Mouse (Mus musculus): ENCODE results near the gene Vasn.

Gene Vasn

DNA sequence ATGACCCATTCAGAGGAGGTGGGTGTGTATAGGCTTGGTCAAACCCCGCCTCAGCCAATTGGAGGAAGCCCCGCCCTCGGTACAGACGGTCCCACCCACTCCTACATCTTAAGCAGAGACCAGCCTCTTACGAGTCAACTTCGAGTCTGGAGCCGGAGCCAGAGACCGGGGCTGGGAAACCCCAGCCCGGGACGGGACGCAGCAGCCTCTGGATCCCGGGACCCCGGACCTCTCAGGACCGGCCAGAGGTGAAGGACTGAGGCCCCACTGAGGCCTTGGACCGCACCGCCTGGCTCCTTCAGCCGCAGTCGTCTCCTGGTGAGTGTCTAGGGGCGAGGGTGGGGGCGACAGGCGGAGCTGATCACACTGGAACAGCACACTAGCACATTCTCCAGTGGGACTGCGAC is at the start of gene Vasn, which contains the start of gene Dnaja3:
Gene Vasn (plus strand): TSS at position 111 of the 407 bp plus-strand sequence.
Gene Dnaja3 (plus strand): TSS at position 159 of the 407 bp plus-strand sequence.
- peak; percentile 48 for ATAC-seq (ENCODE audit: low TSS enrichment)

DNA sequence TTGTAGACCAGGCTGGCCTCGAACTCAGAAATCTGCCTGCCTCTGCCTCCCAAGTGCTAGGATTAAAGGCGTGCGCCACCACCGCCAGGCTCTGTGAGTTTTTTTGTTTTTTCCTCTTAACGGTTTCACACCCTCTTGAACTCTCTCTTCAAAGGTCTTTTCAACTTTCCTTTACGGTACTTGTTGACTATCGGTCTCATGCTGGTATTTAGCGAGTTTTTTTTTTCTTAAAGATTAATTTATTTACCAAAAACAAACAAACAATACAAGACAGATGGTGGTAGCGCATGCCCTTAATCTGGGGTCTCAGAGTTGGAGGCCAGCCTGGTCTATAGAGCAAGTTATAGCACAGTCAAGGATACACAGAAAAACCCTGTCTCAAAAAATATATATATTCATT is 49.5 kb upstream of the Vasn start:
- no peak for ATAC-seq (ENCODE audit: low TSS enrichment)

DNA sequence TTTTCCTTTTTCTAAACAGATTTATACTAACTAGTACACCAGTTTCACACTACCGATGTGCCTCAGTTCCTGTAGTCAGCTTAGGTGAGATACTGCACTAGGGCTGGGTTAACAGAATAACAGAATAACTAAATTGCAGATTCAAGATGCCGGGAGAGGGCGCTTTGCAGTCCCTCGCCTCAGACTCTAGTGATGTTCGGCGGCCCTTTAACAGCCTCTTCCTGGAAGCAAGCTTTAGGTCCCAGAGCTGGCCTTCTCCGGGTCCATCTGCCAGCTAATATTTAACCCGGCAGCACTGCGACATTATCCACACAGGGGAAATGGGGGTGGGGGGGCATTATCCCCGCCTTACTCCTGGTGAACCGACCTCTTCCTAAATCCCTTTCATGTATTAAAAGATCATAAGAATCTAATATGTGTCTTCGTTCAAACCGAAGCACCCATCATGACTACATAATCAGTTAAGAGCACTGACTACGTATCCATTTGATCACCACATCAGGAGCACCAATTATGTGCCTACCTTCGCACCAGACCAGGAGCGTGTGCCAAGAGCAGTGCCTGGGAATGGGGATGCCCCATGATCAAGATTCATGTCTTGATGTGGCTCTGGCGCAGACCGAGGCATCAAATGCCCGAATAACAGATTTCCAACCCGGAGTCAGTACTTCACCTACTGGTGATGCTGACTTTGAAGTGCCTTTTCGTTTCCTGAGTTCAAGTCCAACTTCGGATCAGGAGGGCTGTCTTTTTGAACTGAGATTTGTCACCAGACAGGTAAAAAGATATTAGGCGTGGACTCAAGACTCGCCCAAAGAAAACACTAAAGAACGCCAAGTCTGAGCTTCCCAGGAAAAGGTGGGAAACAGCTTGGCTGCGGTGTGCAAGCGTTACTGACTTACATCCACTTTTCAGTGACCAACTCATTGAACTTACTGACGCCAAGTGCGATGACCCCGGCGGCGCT is 46.5 kb upstream of the Vasn start:
- ATAC-seq (ENCODE audit: low TSS enrichment) = peak; percentile 75

DNA sequence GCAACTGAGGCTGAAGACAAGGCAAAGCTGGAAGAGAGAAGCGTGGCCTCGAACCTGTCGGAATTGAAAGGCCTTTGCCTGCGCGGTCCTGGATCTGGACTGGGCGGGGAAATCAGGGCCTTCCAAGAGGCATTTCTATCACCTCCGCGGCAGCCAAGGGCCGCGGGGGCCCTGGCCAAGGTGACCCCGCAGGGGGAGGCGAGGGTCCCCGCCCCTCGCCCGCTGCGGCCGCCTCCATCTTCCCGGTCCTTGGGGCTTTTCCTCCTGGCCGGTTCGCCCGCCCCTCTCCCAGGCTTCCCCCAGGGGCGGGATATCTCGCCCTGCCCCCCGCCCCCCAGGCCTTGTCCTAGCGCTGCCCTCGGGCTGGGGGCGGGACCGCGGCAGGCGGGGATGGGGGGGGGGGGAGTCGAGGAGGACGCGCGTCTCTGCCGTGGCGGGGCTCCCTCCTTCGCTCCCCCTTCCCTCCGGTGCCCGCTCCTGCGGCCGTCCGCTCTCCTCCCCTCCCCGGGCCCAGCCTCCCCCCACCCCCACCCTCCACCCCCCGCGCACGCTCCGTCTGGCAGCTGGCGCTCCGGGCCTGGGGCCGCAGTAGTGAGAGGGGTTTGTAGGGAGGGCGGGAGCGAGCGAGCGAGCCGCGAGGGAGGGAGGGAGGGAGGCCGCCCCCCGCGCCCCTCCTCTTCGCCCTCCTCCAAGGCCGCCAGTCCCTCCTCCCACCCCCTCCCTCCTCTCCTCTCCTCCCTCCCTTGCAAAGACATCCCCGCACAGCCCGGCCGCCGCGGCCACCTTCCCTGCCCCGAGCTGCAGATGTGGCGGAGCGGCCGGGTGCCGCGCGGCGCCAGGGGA is 45.5 kb upstream of the Vasn start, which contains the start of gene Glis2:
Gene Glis2 (plus strand): TSS at position 743 of the 843 bp plus-strand sequence.
- 0 out of 2 replicates have a peak, but pooled peaks have one; percentile 8 for ATAC-seq (ENCODE audit: low TSS enrichment)

DNA sequence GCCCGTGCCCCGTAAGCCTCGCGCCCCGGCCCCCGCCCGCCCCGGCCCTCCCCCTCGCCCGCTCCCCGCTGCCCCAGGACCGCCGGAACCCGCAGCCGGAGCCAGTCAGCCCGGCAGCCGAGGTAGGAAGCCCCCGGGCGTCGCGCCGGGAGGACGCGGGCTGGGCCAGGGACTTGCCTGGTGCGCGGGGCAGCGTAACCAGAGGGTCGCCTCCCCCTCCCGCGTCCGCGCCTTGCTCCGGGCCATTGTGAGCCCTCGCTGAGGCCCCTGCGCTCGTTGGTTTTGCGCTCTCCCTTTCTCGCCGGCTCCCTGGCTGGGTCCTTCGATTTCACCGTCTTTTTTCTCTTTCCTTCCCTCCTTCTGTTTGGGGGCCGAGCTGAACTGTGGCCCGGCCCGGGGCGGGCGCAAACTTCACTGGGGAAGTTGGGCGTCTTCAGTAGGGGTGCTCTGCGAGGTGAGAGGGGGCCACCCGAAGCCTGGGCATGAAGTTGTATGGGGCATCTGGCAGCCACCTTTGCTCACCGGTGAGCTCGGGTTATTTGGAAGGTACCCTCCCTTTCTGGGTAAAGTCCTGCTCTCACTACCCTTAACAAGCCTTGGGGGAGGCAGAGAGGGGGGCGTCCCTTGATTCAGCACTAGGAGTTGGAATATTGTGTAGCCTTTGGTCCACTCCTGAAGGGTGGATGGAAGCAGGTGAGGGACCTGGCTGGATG is 44.8 kb upstream of the Vasn start:
- ATAC-seq (ENCODE audit: low TSS enrichment) = 0 out of 2 replicates have a peak, but pooled peaks have one; percentile 1

DNA sequence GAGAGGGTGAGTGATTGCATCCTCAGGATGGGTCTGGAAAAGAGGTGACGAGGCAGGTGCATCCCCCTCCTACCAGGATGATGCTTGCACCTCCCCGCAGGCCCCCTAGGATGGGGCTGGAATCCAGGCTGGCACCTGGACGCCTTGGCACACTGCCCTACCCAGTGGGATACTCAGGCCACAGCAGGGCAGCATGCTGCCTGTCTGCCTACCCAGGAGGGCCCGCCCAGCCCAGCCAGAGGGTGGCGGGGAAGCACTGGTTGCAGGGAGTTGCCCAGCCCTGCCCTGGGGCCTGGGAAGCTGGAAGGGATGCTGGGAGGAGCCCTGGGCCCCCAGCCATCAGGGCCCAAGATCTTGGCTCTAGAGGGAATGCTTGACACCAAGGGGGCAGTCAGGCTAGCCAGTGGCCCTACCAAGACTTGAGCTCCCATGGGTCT is 44.2 kb upstream of the Vasn start:
- 0 out of 2 replicates have a peak, but pooled peaks have one; percentile 36 for ATAC-seq (ENCODE audit: low TSS enrichment)

DNA sequence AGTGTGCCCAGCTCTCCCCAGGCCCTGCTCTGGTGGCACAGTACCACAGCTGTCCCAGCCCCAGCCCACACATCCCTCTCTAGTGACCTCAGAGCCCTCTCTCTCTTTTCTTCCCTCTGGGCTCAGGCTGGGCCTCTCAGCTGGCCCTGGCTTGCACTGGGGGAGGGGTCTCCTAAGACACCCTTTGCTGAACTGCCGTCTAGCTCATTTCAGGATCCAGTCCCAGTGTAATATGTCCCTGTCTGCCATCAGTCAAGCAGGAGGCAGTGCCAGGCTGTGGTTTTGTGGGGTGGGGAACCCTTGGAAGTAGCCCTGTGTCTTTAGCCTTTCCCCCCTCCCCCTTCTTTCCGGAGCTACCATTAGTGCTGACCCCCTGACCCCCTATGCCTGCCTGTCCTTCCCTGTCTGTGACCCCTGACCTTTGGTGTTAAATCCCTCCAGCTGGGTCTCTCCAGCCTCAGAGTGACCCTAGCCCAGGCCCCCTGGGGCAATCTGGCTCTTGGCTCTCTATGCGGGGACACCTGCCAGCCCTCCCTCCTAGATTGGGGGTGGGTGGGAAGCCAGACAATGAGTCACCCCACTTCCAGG is 43.5 kb upstream of the Vasn start:
- no peak for ATAC-seq (ENCODE audit: low TSS enrichment)

DNA sequence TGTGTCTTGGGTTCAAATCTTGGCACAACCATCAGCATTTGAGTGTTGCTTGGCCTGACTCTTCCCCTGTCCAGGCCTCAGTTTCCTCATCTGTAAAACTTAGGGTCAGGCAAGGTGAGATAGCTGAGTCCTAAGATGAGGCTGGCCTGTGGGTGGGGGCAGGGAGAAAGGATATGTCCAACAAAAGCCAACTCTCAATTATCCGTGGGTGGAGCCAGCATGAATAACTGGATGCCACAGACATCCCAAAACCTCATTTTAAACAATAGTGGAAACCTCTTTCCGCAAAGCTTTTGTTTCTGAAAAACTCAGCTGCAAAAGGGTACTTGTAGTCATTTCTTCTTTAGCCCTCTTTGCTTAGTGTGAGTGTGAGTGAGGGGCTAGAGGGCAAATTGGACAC is 42.9 kb upstream of the Vasn start:
- no peak for ATAC-seq (ENCODE audit: low TSS enrichment)

DNA sequence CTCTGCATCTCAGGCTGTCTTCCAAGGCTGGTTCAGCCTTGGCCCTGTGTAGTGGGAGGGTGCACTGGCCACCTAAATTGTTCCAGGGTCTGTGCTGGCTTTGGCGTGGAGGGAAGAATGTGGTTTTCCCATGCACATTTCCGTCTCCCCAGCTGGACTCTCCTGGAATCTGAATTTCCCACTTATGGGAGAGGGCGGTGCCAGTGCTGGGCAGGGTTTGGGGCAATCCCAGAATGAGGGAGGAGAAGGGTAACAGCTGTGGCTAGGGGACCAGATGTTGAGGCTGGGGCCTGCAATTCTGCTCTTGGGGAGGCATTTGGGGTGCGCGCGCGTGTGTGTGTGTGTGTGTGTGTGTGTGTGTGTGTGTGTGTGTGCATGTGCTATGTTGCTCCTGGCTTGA is 42.4 kb upstream of the Vasn start:
- no peak for ATAC-seq (ENCODE audit: low TSS enrichment)

DNA sequence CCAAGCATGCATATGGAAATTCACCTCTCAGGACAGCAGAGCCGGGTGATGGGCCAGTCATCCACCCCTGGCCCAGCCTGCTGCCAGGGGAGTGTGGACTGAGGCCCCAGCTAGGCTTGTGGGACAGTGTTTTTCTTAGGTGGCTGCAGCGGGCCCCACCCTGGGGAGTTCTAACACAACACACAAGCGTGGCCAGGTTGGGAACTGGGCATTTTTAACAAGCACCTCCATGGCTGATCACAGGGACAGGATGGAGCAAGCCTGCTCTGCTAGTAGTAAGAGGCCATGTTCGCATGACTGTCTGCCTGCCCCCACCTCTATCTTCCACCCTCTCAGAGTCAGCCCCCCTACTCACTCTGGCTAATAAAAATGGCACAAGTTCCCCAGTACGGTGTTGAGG is 41.7 kb upstream of the Vasn start:
- ATAC-seq (ENCODE audit: low TSS enrichment) = no peak

DNA sequence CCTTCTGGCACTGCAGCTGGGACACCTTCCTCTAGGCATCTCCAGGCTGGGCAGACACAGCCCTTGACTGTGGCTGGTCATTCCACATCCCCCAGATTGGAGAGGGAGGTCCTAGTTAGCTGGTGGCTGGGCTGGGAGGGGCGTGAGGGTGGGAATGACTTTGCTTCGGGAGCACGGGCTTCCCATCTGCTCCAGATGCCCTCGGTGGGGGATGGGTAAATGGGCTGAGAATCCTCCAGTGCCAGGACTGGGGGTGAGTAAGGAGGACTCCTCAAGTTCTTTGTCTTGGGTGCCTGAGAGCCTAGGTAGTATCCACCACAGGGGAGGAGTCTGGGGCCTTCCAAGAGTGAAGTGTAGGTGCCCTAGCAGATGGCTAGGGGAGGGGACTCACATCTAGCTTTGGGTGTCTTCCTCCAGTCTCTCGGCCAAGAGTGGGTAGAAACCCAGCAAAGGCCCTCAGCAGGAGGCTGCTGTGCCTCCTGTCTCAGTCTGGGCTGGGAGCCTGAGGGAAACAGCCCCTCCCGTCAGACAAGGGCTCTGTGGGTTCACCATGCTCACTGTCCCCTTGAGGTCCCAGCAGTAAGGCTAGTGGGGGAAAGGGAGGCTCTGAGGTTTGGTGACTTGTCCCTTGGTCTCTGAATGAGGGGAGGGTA is 40.7 kb upstream of the Vasn start:
- no peak for ATAC-seq (ENCODE audit: low TSS enrichment)

DNA sequence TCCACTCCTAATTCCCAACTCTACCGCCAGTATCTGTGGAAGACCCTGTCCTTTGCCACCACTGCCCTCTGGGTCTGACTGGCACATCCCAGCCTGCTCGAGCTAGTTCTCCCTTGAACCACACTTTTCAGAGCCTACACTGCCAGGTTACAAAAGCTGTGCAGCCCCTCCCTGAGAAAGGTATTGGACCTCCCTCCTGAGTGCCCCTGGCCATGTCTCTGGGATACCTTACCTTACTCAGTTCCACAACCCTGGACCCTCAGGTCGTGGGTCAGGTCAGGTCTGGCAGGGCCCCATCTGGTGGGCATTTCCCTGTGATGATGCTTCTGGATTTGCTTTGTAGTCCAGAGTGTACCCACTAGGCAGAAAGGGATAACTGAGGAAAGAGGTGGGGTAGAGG is 40.1 kb upstream of the Vasn start:
- no peak for ATAC-seq (ENCODE audit: low TSS enrichment)

DNA sequence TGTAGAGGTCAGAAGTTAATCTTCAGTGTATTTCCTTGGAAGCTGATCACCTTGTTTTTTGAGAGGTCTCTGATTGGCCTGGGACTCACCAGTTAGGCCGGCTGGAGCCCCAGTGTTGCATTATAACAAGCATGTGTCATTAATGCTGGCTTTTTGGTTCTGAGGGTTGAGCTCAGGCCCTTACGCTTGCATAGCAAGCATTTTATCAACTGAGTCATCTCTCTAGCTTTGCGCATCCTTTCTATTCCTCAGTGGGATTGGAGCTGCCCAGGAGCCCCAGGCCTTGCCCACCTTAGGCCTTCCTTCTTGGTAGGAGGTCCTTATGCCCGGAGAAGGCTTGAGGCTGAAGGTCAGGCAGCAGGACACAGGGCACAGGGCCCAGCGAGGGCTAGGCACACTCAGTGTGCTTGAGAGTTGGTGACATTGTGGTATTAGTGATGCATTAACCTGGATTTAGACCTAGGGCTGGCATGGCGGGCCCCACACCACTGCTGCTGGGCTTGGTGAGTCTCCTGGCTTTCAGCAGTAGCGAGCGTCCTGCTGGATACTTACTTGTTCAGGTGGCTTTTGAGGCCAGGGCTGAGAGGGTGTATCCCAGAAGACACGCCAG is 38.9 kb upstream of the Vasn start:
- no peak for ATAC-seq (ENCODE audit: low TSS enrichment)

DNA sequence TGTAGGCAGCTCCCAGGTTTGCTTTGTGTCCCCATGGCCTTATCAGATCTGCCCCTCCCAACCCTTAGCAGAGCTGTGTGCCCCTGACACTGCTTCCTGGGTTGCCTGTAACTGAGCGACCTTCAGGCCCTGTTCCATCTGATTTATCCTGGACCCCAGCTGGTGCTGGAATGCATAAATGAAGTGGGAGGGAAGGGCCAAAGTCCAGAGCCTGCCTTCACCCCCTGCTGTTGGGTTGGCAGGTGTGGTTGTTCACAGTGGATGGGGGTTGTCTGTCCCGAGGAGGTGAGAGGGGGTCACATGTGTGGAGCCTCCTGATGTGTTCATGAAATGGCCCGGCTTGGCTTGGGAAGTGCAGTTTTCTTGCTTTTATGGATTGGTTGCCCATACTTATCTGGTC is 37.6 kb upstream of the Vasn start:
- ATAC-seq (ENCODE audit: low TSS enrichment) = no peak

DNA sequence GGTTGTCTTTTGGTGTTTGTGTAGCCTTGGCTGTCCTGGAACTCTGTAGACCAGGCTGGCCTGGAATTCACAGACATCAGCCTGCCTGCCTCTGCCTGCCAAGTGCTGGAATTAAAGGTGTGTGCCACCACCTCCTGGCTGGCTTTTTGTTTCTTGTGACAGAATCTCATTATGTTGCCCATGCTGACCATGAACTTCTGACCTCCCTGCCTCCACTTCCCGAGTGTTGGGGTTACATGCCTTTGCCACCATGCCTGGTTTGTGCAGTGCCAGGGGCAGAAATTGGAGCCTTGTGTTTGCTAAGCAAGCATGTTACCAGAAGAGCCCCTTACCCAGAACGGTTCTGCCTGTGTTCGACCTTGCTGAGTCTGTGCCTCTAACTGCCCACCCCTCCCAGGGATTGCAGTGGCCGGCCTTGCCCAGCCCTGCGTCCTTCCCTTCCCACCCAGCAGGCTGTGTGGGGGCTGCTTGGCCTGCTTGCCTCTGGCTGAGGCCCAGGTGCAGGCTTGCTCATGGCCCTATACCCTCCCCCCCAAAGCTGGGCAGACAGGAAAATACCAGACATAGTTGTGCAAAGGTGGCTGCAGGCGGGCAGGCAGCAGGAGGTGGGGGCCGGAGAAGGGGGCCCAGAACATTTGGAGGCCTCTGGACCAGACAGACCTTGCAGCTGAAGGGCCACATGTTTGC is 36.8 kb upstream of the Vasn start:
- ATAC-seq (ENCODE audit: low TSS enrichment) = no peak

DNA sequence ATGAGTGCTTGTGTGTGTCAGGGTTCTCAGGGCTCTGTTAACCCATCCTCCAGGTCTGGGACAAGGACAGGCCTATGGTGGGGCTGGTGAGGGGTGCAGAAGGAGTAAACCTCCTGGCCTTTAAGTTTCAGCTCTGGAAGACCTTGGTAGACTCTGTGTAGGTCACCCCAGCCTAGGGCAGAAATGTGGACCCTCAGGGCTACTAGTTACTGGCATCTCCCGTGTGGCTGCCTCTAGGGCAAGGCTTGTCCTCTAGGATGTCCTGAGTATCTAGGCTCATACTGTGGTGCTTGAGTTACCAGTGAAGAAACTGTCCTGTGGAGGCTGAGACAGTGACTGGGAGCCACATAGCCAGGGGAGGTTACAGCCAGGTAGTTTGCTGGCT is 36.3 kb upstream of the Vasn start:
- no peak for ATAC-seq (ENCODE audit: low TSS enrichment)

DNA sequence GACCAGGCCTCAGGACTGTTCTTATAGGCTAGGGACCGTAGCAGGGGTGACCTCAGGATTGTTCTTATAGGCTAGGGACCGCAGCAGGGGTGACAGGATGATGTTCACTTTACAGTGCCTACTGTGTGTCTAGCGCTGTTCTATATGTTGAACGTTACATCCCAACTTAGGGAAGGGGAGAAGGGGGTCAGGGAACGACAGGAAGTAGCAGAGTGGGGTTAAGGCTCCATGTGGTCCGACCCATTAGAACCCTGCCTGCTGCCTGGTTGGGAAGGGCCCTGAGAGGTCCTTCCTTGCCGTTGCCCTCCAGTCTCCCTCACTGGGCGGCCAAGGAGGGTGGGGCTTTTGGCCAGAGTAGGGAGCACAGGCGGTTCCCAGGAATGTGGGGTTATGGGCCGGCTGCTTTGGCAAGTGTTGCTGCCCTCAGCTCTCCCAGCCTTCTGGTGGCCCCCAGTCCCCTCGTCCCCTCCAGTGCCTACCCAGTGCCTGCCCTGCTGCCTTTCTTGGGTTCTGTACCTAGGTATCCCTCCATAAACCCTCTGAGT is 35.4 kb upstream of the Vasn start:
- ATAC-seq (ENCODE audit: low TSS enrichment) = no peak

DNA sequence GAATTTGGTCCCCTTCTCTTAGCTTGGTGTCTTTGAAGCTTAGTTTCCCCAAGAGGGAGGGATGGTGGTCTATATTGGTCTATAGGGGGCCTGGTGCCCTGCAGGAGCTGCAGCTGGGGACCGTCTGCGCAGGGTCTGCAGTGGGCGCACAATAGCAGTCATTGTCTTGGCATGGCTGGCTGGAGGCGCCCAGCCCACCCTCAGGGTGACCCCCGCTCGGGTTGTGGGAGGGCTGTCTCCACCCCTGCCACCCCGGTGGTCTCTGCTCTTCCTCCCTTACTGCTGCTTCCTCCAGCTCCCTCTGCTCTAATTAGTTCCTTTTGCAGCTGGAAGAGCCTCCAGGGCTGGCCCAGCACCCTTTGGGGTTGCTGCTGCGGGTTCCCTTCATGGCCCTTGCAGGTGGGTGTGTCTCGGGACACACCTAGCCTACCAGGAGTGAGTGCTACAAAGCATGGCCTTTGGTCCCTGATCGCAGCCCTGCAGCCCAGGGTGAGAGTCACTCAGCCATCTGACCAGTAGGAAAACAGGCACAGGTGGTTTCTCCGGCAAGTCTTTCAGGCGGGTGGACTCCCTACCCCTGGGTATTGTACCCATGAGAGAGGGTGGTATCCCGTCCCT is 34.1 kb upstream of the Vasn start:
- ATAC-seq (ENCODE audit: low TSS enrichment) = no peak
